Mouse (Mus musculus) neutrophil, adult 5-6 weeks (primary cell): ENCODE measurements around the gene Mri1. TPM values are rescaled to one million over a fixed set of nuclear protein-coding genes. Genes with fewer than 3 reads are reported as not detected.

Experiments used
- ATAC-seq: fragments of 151-379, 151-347 bp; 2 replicates; pipeline ENCODE4 v1.8.0; 2017; ENCODE audit warnings: mild to moderate bottlenecking, moderate TSS enrichment; ENCODE audit not compliant: insufficient number of reproducible peaks, poor library complexity, low FRiP score, severe bottlenecking; ENCODE audit errors: extremely low read depth
- total RNA-seq: library from RNA; stranded (forward); fragments of 200-1000 nt; gene quantifications from 2 replicates; pipeline ENCODE4 v1.2.3, GENCODE M21; 2017

Gene Mri1
- 11.9 and 19.9 TPM in 2 replicates for total RNA-seq

GRCm38 (mm10) chr8:84256822-84257610, at the start of gene Mri1:
Gene Mri1, minus strand, starts transcription at chr8:84257326.
- ATAC-seq, result peak; percentile 64

- ATAC-seq, result no peak
These were observed 46.8 kb upstream of the Mri1 start for GRCm38 (mm10) chr8:84303951-84304350.

- ATAC-seq, result no peak
These were observed 40.1 kb upstream of the Mri1 start for GRCm38 (mm10) chr8:84297029-84297785.

GRCm38 (mm10) chr8:84291688-84292087, 34.6 kb upstream of the Mri1 start:
- no peak for ATAC-seq

GRCm38 (mm10) chr8:84291086-84291485, 34.0 kb upstream of the Mri1 start:
- no peak for ATAC-seq

GRCm38 (mm10) chr8:84288892-84289291, 31.8 kb upstream of the Mri1 start:
- peak; percentile 33; the same call in 1 of the 2 replicates for ATAC-seq

- ATAC-seq, result peak; percentile 53; the same call in 1 of the 2 replicates
These were observed 28.5 kb upstream of the Mri1 start for GRCm38 (mm10) chr8:84285665-84286064.

GRCm38 (mm10) chr8:84284608-84285063, 27.5 kb upstream of the Mri1 start:
- ATAC-seq, result no peak

GRCm38 (mm10) chr8:84280777-84281176, 23.7 kb upstream of the Mri1 start:
- ATAC-seq, result no peak

- ATAC-seq, result no peak
These were observed 19.3 kb upstream of the Mri1 start for GRCm38 (mm10) chr8:84276447-84276846.

- ATAC-seq, result no peak
These were observed 16.8 kb upstream of the Mri1 start for GRCm38 (mm10) chr8:84273968-84274367.

- ATAC-seq, result no peak
These were observed 15.2 kb upstream of the Mri1 start for GRCm38 (mm10) chr8:84272302-84272701.

GRCm38 (mm10) chr8:84269950-84270773, 13.0 kb upstream of the Mri1 start, which contains the start of gene Ccdc130:
Gene Ccdc130, minus strand, starts transcription at chr8:84270380.
- peak; percentile 97 for ATAC-seq

GRCm38 (mm10) chr8:84261098-84261497, 4.0 kb upstream of the Mri1 start:
- no peak for ATAC-seq

- peak; percentile 51 for ATAC-seq
These were observed 686 bp downstream of the Mri1 start for GRCm38 (mm10) chr8:84256458-84256821.

GRCm38 (mm10) chr8:84255858-84256257, 1.3 kb downstream of the Mri1 start:
- ATAC-seq, result no peak

GRCm38 (mm10) chr8:84249257-84250170, 7.6 kb downstream of the Mri1 start, which contains the start of gene D8Ertd738e:
Gene D8Ertd738e, minus strand, starts transcription at chr8:84249719.
- ATAC-seq, result peak; percentile 97

GRCm38 (mm10) chr8:84241821-84242220, 15.3 kb downstream of the Mri1 start:
- ATAC-seq, result no peak
